Mouse (Mus musculus): Measurements from ENCODE around the gene Arhgef15.

DNA sequence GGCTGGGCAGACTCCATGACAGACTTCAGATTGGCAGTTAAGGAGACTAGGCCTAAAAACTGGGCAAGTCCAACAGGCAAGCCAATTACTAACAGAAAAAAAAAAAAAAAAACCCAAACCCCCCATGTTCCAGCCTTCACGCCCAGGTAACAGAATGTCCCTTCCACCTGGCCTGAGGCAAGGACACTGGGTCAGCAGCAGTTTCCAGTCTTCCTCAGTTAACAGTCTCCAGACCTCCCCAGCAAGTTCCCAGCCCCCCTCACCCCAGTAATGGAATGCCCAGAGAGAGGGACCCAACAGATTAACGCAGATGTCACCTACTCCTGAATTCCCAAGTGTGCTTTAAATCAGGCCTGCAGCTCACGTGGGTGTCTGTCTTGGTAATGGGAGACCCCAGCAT, 34.1 kb downstream of the Arhgef15 start:
- no peak for TF ChIP-seq CTCF (IDR thresholded peaks at IDR 0.05; ENCODE audit: borderline replicate concordance, insufficient read depth, low read length)
- no peak for TF ChIP-seq POLR2A (IDR thresholded peaks at IDR 0.05; ENCODE audit: low read depth, low read length)

All from embryonic fibroblast, embryonic 13.5 days (primary cell).